Mouse (Mus musculus): Measurements from ENCODE around the gene Rps16. TPM values are rescaled to one million over a fixed set of nuclear protein-coding genes. Genes with fewer than 3 reads are reported as not detected.
A peak's percentile ranks its signal among the peaks of the same experiment; 100 is the strongest.

Rps16 gene
- total RNA-seq, 1 experiment, result 1,678 TPM

DNA sequence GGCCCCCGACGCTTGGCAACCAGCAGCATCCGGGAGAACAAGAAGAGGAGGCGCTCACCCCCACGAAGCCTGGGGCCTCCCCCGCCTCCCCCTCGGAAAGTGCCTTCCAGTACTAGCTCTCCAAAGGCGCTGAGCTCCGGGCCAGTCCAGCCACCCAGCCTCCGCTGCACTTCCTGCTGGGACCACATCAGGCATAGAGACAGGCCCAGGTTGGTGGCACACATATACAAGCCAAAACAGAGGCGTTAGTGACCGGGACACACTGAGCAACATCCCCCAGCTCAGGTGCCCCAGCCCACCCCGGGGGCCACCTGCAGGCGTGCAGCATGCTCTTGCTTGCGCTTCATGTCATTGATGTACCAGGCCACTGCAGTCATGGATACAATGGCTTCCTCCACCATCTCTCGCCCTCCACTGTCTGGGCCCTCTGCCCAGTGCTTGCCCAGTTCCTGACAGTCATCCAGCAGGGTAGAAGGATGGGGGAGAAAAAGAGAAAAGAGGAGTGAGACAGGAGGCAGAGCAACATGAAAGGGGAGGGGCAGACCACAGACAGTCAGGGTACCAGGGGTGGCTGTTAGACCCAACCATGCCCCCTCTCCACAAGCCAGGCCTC is 17.3 kb downstream of the Rps16 start:
- peaks cover 0 to 4% of the 10 kb centered on the region in 2 experiments; a peak in 2 of 4 replicates for H3K4me1 ChIP-seq (ENCODE audit: control insufficient read depth in 2 of 2, insufficient read depth in 2 of 2, low read length in 2 of 2, poor library complexity in 1 of 2)
- H3K4me3 ChIP-seq (ENCODE audit: insufficient read depth in 1 of 2, low read depth in 1 of 2, low read length in 2 of 2, poor library complexity in 1 of 2, severe bottlenecking in 1 of 2), result no peak overlapping the region
- no peak for TF ChIP-seq CHD2 (IDR thresholded peaks at IDR 0.05; ENCODE audit: low read depth, low read length)
- TF ChIP-seq MAFK (IDR thresholded peaks at IDR 0.05; ENCODE audit: insufficient read depth, low read depth, low read length), result no peak
- no peak for TF ChIP-seq HCFC1 (IDR thresholded peaks at IDR 0.05; ENCODE audit: borderline replicate concordance, insufficient read depth, low read length)
- no peak for TF ChIP-seq ZNF384 (IDR thresholded peaks at IDR 0.05; ENCODE audit: low read depth, low read length)
- no peak for TF ChIP-seq ZC3H11A (IDR thresholded peaks at IDR 0.05; ENCODE audit: borderline replicate concordance, low read depth, low read length)
- H3K27ac ChIP-seq (ENCODE audit: insufficient read depth, low read depth, low read length, poor library complexity, severe bottlenecking), result no peak overlapping the region
- in situ Hi-C loops (cut with MboI; ENCODE audit: low sequenced_read_pairs in 2 of 2, unreplicated experiment in 2 of 2), result no loop called here
- no peaks in the 10 kb centered on the region for H3K9me3 ChIP-seq (ENCODE audit: control insufficient read depth, insufficient read depth, low read depth, low read length)
- no peak overlapping the region for H3K9ac ChIP-seq (ENCODE audit: insufficient read depth, low read depth, low read length, poor library complexity, severe bottlenecking)
- no peak for DNase-seq (ENCODE audit: low read depth, low spot score)
- peaks cover 15% of the 10 kb centered on the region; the same call in 1 of the 2 replicates for H3K36me3 ChIP-seq (ENCODE audit: control insufficient read depth, insufficient read depth, low read length, poor library complexity, severe bottlenecking)

DNA sequence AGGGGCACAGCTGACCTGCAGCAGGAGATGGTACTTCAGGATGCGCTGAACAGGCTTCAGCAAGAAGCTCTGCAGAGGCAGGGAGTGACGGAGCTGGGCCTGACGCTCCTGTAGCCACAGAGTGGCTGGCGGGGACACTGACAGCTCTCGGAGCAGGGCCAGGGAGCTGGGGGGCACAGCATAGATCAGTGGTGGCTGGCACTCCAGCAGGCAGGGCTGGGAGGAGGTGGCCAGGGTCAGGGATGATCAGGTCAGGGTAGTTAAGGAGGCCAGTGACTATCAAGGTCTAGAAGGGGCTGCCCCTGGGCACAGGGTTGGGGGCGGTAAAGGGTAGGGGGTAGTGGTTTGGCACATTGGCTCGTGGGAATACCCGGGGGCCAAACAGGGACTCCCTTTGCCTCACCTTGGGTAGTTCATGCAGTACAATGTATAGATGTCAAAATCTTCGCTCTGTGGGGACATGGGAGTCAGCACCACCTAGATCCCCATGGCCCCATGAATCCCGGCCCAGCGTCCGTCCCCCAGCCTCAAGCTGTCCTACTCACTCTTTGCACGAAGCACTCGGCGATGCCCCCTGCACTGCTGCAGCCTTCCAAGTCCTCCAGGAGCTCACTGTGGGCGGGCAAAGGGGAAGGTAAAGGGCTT is 17.9 kb downstream of the Rps16 start:
- DNase-seq (ENCODE audit: low read depth, low spot score), result no peak
- in situ Hi-C loops (cut with MboI; ENCODE audit: low sequenced_read_pairs in 2 of 2, unreplicated experiment in 2 of 2), result no loop called here
- H3K9me3 ChIP-seq (ENCODE audit: control insufficient read depth, insufficient read depth, low read depth, low read length), result no peaks in the 10 kb centered on the region
- no peak overlapping the region for H3K27ac ChIP-seq (ENCODE audit: insufficient read depth, low read depth, low read length, poor library complexity, severe bottlenecking)
- H3K4me1 ChIP-seq (ENCODE audit: control insufficient read depth in 2 of 2, insufficient read depth in 2 of 2, low read length in 2 of 2, poor library complexity in 1 of 2), result peaks cover 0 to 3% of the 10 kb centered on the region in 2 experiments; a peak in 2 of 4 replicates
- no peak overlapping the region for H3K4me3 ChIP-seq (ENCODE audit: insufficient read depth in 1 of 2, low read depth in 1 of 2, low read length in 2 of 2, poor library complexity in 1 of 2, severe bottlenecking in 1 of 2)
- H3K9ac ChIP-seq (ENCODE audit: insufficient read depth, low read depth, low read length, poor library complexity, severe bottlenecking), result no peak overlapping the region
- H3K36me3 ChIP-seq (ENCODE audit: control insufficient read depth, insufficient read depth, low read length, poor library complexity, severe bottlenecking), result peaks cover 15% of the 10 kb centered on the region; the same call in 1 of the 2 replicates
- TF ChIP-seq MAFK (IDR thresholded peaks at IDR 0.05; ENCODE audit: insufficient read depth, low read depth, low read length) (no peak), ZC3H11A (IDR thresholded peaks at IDR 0.05; ENCODE audit: borderline replicate concordance, low read depth, low read length) (no peak), ZNF384 (IDR thresholded peaks at IDR 0.05; ENCODE audit: low read depth, low read length) (no peak), HCFC1 (IDR thresholded peaks at IDR 0.05; ENCODE audit: borderline replicate concordance, insufficient read depth, low read length) (no peak), CHD2 (IDR thresholded peaks at IDR 0.05; ENCODE audit: low read depth, low read length) (no peak)

DNA sequence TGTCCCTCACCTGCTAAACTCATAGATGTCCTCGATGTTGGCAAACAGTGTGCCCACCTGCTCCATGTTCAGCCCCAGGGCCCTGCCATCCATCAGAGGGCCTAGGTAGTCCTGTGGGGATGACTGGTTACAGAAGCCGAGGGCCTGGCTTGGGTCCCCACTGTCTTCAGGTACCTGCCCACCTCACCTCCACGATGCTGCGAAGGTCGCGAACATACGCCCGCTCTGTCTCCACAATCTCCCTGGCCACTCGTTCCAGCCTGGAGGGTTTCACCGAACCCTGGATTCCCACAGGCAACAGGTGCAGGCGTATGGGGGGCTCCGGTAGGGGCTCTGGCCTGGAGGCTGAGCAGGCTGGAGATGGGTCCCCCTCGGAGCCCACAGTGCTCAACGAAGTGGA is 19.6 kb downstream of the Rps16 start:
- Histone ChIP-seq H3K36me3 (ENCODE audit: control insufficient read depth, insufficient read depth, low read length, poor library complexity, severe bottlenecking) (peaks cover 15% of the 10 kb centered on the region; the same call in 1 of the 2 replicates), H3K4me3 (ENCODE audit: insufficient read depth in 1 of 2, low read depth in 1 of 2, low read length in 2 of 2, poor library complexity in 1 of 2, severe bottlenecking in 1 of 2) (no peak overlapping the region), H3K27ac (ENCODE audit: insufficient read depth, low read depth, low read length, poor library complexity, severe bottlenecking) (no peak overlapping the region), H3K9ac (ENCODE audit: insufficient read depth, low read depth, low read length, poor library complexity, severe bottlenecking) (no peak overlapping the region), H3K9me3 (ENCODE audit: control insufficient read depth, insufficient read depth, low read depth, low read length) (no peaks in the 10 kb centered on the region), H3K4me1 (ENCODE audit: control insufficient read depth in 2 of 2, insufficient read depth in 2 of 2, low read length in 2 of 2, poor library complexity in 1 of 2) (peaks cover 0 to 9% of the 10 kb centered on the region in 2 experiments; a peak in 2 of 4 replicates)
- no peak for TF ChIP-seq HCFC1 (IDR thresholded peaks at IDR 0.05; ENCODE audit: borderline replicate concordance, insufficient read depth, low read length)
- no peak for TF ChIP-seq ZNF384 (IDR thresholded peaks at IDR 0.05; ENCODE audit: low read depth, low read length)
- TF ChIP-seq MAFK (IDR thresholded peaks at IDR 0.05; ENCODE audit: insufficient read depth, low read depth, low read length), result no peak
- TF ChIP-seq CHD2 (IDR thresholded peaks at IDR 0.05; ENCODE audit: low read depth, low read length), result no peak
- TF ChIP-seq ZC3H11A (IDR thresholded peaks at IDR 0.05; ENCODE audit: borderline replicate concordance, low read depth, low read length), result no peak
- in situ Hi-C loops (cut with MboI; ENCODE audit: low sequenced_read_pairs in 2 of 2, unreplicated experiment in 2 of 2), result no loop called here
- no peak for DNase-seq (ENCODE audit: low read depth, low spot score)

DNA sequence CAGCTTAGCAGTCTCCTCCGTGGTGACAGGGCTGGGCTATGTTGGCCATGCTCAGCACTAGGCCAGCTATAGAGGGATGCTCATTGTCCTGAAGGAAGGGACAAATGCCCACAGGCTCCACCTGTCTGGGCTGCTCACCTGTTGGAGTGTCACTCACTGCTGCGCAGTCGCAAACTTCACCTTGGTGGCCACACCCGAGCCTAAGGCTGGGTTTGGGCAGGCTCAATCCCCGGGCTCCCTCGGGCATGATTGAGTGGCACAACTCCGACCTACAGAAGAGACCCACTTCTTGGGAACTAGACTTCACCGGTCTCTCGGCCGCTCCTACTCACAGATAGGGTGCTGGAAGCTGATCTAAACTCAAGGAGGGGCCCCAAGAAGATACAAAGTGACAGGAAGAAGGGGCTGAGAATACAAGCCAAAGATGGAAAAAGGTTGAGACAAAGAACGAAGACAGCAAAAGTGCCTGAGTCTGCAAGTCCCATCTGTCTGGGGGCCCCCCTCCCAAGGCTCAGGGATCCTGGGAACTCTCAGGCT is 20.6 kb downstream of the Rps16 start:
- no peak overlapping the region for H3K27ac ChIP-seq (ENCODE audit: insufficient read depth, low read depth, low read length, poor library complexity, severe bottlenecking)
- peaks cover 0 to 9% of the 10 kb centered on the region in 2 experiments; a peak in 2 of 4 replicates for H3K4me1 ChIP-seq (ENCODE audit: control insufficient read depth in 2 of 2, insufficient read depth in 2 of 2, low read length in 2 of 2, poor library complexity in 1 of 2)
- DNase-seq (ENCODE audit: low read depth, low spot score), result no peak
- in situ Hi-C loops (cut with MboI; ENCODE audit: low sequenced_read_pairs in 2 of 2, unreplicated experiment in 2 of 2), result no loop called here
- peak overlapping the region; percentile 83 to 87 for H3K4me3 ChIP-seq (ENCODE audit: insufficient read depth in 1 of 2, low read depth in 1 of 2, low read length in 2 of 2, poor library complexity in 1 of 2, severe bottlenecking in 1 of 2)
- H3K36me3 ChIP-seq (ENCODE audit: control insufficient read depth, insufficient read depth, low read length, poor library complexity, severe bottlenecking), result peaks cover 15% of the 10 kb centered on the region; the same call in 1 of the 2 replicates
- TF ChIP-seq ZNF384 (IDR thresholded peaks at IDR 0.05; ENCODE audit: low read depth, low read length), result no peak
- no peak for TF ChIP-seq ZC3H11A (IDR thresholded peaks at IDR 0.05; ENCODE audit: borderline replicate concordance, low read depth, low read length)
- no peak for TF ChIP-seq MAFK (IDR thresholded peaks at IDR 0.05; ENCODE audit: insufficient read depth, low read depth, low read length)
- TF ChIP-seq HCFC1 (IDR thresholded peaks at IDR 0.05; ENCODE audit: borderline replicate concordance, insufficient read depth, low read length), result no peak
- TF ChIP-seq CHD2 (IDR thresholded peaks at IDR 0.05; ENCODE audit: low read depth, low read length), result no peak
- H3K9ac ChIP-seq (ENCODE audit: insufficient read depth, low read depth, low read length, poor library complexity, severe bottlenecking), result peak overlapping the region; percentile 91
- no peaks in the 10 kb centered on the region for H3K9me3 ChIP-seq (ENCODE audit: control insufficient read depth, insufficient read depth, low read depth, low read length)
